Mouse (Mus musculus) cerebellum, postnatal 14 days (tissue): ENCODE measurements at regions not wholly inside any gene's neighbourhood (a gene's known extent, or its start where the extent isn't known, plus 50 kb on each side); places are given as distances from the start of the nearest gene placed in this dataset.
A peak's percentile ranks its signal among the peaks of the same experiment; 100 is the strongest.

ENCODE experiments used
- DNase-seq, 2 experiments: peaks; one replicate each; pipeline ENCODE4 v3.0.0; 2021; ENCODE audit warnings: mixed read lengths in 2 of 2

DNA sequence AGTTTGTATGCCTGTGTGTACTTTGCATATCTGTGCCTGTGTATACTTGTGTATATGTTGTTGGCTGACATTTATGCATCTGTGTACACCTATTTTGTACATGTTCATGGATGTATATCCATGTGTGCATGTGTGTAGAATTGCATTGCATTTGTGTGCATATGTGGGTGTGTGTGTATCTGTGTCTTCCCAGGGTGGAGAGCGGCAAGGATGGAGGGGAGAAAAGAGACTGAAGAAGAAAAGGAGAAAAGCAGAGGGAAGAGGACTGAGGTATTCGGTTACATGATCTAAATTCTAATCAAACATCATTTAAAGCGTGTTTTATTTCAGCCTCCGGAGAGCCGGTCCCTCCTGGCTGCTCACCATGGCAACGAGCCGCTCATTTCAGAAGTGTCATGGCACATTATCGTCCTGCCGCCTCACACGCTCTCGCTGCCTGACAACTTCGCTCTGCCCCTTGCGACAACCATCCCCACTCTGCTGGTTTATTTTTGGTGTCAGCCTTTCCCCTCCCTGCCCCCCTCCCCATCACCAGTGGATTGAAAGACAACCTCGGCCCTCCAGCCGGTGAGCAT, 58.6 kb downstream of the Mrm1 start:
- DNase-seq: peak; percentile 62 to 64

DNA sequence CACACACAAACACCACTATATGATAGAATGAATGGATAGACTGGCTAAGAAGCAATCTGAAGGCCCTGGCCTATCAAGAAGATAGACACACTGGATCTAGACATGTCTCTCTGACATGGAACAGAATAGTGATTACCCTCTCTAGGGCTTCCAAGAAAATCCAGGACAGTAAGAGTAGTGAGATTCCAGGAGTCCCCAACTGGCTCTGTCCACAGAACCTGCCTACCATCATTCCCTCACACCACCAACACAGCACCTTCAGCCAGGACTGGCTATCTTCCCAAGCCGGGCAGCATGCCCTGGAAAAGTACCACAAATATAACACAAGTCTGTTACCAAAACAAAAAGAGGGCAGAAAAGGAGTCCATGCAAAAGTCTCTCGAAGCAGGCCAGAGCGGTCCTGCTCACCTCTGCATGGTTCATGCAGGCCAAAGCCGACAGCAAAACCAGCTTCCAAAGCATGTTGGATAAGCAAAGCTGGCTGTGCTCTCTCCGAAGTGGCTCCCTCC, 59.8 kb downstream of the Mrm1 start:
- peak; percentile 79 to 84 for DNase-seq

DNA sequence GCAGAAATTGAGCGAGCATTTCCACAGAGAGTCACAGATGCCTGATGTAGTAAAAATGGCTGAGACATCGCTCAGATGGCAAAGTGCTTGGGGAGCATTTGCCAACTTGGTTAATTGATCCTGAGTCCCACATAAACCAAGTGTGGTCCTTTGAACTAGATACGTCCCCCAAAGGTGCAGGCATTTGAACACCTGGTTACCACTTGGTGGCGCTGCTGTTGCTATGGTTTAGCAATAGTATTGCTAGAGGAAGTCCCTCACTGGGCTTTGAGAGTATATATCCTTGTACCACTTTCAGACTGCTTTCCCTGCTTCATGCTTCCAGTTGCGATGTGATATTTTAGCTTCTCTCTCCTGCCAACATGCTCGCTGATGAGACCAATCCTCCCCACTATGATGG, 67.3 kb downstream of the Mrm1 start:
- DNase-seq: peak in 1 of 2 experiments; percentile 40

DNA sequence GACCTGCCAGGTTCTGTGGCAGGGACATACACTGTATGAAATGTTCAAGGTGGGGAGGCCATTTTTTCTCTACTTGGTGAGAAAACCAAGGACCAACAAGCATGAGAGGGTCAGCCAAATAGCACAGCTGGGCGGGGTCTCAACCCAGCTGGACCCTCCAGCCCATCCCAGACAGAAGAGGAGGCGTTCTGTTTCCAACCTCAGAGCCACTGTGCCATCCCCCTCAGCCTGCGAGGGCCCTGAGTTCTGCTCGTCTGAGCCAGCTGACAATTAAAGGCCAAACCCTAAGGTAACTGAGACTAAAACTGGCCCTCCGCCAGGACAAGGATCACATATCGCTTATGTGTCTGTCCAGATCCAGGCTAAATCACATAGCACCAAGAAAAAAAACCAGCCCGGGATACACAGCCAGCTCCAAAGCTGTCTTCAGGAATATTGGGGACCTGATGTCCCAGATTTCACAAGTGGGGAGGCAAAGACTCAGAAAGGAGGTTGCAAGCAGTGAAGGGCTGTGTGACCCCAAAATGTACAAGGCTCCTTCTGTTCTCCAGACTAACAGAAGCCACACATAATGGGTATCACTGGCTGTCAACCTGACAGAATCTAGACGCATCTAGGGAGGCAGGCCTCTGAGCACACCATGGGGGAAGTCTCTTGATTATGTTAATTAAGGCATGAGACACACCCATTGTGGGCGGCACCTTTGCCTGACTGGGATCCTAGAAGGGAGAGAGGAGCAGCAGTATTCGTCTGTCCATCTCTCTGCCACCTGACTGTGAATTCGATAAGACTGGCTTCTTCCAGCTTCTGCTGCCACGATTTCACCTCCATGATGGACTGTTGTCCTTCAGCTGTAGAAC, 69.6 kb downstream of the Mrm1 start:
- peak; percentile 33 to 48 for DNase-seq

DNA sequence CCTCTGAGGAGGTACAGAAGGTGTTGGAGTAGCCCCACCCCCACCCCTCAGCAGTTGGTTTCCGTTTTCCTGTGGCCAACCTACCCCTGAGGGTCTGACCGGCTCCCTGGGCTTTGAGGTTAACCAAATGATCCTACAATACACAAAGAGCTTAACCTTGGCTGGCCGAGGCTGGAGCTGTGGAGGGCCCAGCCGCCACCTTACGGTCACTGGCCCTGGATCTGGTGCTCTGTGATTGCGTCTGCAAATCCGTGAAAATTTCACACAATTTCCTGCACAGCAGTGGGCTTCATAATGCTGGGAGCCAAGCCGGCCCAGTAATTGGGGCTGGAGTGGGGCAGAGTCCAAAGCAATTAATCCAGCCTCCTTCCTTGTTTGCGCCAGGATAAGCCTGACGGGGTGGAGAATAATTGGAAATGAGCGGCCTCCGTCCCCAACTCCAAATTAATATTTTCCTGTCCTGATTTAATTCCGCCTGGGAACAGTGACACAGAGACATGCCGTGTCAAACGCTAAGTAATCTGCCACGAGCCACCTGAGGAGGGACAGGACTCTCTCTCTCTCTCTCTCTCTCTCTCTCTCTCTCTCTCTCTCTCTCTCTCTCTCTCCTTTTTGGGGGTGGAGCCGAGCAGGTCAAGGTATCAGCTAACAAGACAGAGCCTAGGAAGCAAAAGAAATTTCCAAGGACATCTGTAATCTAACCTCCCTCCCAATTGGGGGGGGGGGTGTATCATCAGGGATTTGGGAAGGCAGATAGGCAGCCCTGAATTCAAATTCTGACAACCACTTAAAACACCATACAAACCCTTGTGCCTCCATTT, 80.3 kb downstream of the Mrm1 start:
- peak; percentile 63 to 66 for DNase-seq

GRCm38 (mm10) chr11:84738128-84738527, 81.2 kb downstream of the Mrm1 start:
- no peak for DNase-seq

DNA sequence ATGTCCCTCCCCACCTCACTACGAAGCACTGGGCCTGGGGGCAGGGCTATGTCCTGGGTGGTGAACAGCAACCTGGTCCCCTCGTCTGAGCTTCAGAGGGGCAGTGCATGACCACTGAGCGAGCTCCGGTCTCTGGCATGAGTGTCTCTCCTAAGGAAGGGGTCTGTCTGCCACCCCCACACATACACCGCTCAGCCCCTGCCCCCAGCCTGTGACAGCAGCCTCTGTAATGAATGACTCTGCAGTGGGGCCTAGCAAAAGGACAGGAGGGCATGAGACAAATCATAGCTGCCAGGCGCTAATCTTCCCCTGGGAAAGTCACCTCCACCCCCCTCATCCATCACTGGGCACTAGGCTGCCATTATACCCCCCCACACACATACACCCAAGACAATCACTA, 87.4 kb downstream of the Mrm1 start:
- DNase-seq: no peak

DNA sequence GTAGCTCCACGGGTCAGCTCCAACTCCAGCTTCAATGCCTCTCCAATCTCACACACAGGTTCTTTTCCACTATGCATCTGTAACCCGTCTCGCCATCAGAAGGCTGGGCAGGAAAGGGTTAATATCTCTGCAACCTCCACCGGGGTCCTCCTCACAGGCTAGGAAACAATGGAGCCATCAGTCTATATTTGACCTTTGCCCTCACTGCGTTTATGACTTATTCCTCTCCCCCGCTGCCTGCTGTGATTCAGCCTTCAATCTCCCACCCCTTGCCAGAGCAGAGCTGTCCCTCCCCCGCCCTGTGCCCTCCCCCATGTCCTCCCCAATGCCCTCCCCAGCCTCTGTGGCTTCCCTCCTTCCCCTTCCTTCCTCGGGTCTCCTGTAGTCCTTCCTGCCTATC, 89.1 kb downstream of the Mrm1 start:
- DNase-seq: no peak

DNA sequence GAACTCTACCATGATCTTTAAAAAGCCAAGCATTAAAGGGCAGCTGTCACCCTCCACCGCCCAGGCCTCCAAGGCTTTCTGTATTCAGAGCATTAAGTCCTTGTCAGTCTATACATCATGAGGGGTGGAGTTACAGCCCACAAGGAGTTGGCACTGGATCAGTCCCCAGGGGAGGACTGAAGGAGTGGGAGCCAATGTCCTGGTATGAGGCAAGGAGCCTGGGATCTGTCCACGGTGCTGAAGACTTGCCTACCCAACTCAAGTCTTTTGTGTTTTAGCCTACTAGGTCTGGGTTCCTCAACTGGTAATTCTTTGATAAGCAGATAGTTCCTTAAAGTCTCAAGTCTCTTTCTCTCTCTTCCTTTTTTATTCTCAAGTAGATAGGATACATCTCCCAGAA, 90.1 kb downstream of the Mrm1 start:
- no peak for DNase-seq

DNA sequence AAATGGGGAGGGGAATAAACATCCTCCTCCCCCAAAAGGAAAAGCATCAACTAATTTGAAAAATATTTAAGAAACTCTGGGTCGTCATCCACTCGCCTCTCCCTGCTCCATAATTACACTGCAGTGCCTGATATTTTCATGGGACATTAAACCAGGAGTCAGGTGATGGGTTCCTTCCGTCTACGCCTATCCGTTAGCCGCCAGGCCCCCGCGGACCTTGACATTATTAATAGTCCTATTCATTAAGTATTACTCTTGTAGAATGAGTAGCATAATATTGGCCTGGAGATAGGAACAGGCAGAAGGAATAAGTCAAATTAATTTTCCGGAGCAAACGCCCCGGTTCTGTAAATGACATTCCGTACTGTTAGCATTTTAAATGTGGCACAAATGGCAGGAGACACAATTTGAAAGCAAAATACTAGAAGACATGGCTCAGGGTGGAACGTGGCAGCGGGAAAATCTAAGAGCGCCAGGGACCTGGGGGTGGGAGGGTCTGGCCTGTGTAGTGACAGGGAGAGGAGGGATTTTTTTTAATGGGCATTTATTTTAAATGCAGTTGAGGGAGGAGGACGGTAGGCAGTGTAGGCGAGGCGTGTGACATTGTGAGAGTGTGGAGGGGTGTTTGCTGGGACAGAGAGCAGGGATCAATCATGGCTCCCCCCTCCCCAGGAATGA, 93.2 kb downstream of the Mrm1 start:
- no peak for DNase-seq

- no peak for DNase-seq
Observed at GRCm38 (mm10) chr11:84725177-84725792, 94.0 kb downstream of the Mrm1 start.

GRCm38 (mm10) chr11:84724080-84724479, 95.2 kb downstream of the Mrm1 start:
- DNase-seq: peak; percentile 75 to 80

DNA sequence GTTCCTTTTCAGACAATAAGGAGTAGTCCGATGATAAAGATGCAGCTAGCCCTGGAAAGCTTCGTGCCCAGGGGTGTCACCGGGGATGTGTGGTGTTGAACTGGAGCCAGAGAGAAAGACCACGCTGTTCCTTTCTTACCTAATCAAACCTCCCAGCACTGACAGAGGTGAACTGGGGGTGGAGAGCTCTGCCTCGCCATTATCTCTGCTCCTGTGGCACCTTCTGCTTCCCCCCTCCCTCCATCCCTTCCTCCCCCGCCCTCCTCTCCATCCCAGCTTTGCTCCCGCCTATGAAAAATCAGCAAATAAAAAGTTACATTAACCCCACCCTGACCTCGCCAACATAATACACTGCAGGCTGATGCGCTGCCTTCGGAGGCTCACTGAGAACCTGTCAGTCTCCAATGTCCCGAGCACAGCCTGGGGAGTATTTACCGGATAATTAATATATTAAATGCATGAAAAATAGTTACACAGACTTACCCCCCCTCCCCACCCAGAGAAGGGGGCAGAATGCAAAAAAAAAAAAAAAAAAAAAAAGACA, 96.6 kb downstream of the Mrm1 start:
- DNase-seq: no peak

DNA sequence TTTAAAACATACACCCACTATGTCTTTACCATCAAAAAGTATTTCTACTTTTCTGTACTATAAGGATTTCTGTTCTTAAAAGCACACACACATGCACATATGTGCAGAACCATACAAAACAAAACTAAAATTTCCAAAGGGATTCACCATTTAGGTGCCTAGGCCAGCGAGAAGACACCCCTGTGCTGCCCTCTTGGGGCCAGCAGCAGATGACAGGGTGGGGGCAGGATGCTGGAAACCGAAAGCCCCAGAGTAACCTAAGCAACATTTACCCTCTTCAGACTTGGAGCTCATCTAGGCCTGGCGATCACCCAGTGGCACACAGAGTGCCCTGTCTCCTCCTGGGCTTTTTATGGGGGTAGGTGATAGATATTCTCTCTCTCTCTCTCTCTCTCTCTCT, 97.3 kb downstream of the Mrm1 start:
- peak; percentile 46 to 48 for DNase-seq

DNA sequence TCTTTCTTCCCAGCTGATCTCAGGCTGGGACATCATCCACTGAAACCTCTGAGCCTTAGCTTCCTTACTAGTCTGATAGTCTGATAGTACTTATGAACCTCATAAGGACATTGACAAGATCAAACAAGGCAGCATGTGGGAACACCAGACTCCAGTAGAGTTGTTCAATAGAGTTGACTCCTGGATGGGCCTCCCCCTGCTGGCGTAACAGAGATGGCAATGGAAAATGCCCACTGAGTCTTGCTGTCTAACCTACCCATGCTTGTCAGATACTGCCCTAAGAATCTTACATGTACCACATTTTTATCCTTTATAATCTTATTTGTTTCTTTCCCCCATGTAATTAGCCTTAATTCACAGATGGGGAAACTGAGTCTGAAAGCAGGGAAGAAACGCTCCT, 98.2 kb downstream of the Mrm1 start:
- no peak for DNase-seq

GRCm38 (mm10) chr11:84719781-84720180, 99.5 kb downstream of the Mrm1 start:
- no peak for DNase-seq

DNA sequence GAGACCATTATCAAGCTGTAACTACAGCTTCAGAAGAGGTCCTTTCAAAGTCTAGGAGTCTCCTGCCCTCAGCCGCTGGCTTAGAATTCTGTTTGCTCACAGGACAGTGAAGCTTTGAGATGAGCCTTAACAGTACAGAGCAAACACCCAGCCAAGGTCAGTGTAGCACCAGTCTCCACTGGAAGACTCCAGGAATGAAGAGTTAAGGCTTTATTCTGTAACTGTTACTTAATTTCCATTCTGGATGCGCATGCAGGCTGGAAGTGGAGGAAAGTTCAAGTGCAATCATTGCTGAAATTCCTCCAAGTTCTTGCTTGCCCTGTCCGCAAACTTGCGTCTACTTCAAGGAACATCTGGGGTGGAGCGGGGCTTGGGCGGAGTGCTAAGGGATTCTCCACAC, 106.6 kb downstream of the Mrm1 start:
- DNase-seq: no peak

- DNase-seq: no peak
Observed at GRCm38 (mm10) chr11:84711886-84712285, 107.4 kb downstream of the Mrm1 start.

DNA sequence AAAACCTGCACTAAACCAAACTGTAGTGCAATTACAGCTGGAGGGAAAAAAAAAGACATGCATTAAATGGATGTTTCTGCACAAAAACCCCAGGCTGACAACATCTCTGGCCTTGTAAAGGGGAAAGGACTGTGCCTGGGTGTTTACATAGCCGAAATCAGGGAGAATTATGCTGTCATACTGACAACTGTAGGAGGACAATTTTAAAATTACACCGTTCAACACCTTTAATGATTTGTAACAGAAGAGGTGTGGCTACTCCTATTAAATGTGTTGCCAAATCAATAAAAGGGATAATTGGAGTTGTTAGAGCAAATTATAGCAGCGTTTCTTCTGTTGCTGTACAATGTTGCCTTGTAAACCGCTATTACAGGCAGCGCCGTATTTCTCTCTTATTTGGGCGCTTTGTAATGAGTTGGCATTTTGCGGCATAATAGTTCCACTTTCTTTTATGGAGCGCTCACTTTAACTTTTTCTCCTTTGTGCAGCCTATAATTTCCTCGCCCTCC, 111.0 kb downstream of the Mrm1 start:
- DNase-seq: no peak

DNA sequence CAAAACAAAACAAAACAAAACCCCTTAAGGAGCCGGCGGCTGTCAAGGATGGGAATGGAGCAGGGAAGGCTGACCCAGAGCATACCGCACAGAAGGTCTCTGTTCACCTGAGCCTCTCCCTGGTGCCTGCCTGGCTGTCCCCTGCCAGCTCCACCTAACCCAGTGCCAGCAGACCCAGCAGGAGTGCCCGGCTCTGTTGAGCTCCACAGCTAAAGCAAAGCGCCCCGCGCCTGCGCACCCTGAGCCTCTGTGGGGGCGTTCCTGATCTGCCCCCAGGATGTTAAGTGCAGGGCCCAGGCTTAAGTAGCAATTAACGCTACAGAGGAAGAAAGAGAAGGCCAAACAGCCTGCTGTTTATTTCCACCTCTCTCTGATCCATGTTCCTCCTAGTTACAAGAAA, 111.5 kb downstream of the Mrm1 start:
- peak; percentile 76 to 86 for DNase-seq

DNA sequence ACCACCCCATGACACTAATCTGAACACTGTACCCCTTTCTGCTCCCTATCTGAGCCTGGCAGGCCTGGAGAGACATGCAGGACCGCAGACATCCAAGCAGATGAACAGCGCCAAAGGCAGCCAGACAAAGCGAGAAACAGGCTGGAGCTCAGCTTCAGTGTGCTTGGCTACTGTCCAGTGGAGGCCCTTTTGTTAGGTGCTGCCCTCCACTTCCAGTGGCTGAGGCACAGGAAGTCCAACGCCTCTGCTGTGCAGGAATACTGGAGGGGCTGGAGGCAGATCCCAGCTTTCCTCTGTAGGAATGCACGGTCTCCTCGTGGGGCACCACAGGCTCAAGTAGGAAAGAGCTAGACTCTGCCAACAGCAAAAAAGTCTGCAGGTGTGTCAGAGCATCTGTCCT, 112.6 kb downstream of the Mrm1 start:
- peak; percentile 56 for DNase-seq
